Mouse (Mus musculus) embryonic facial prominence, embryonic 14.5 days (tissue): ENCODE results near the gene Rc3h1. TPM values are rescaled to one million over a fixed set of nuclear protein-coding genes. Genes with fewer than 3 reads are reported as not detected.

Source experiments
- ATAC-seq: fragments of 200-750 bp; cut with Nextera tagmentation; 2 replicates; pipeline ENCODE4 v1.8.0; 2017; ENCODE audit warnings: low read depth, moderate number of reproducible peaks, moderate TSS enrichment
- DNase-seq: peaks from one replicate; pipeline ENCODE4 v3.0.0-alpha.2; 2015; ENCODE audit warnings: low spot score
- H3K27ac ChIP-seq: fragments of 300-500 bp; sonication (generic); replicated peaks from 2 replicates; pipeline ENCODE4 v1.5.1; 2014; ENCODE audit warnings: low read depth, mild to moderate bottlenecking, low read length, moderate library complexity
- H3K27me3 ChIP-seq: fragments of 300-500 bp; sonication (generic); replicated peaks from 2 replicates; pipeline ENCODE4 v1.6.1; 2014; ENCODE audit warnings: low read length; ENCODE audit not compliant: control insufficient read depth, insufficient read depth
- H3K36me3 ChIP-seq: fragments of 300-500 bp; sonication (generic); 2 replicates; pipeline ENCODE4 v1.6.1; 2014; ENCODE audit warnings: low read length, mixed read lengths; ENCODE audit not compliant: control insufficient read depth, insufficient read depth
- H3K4me1 ChIP-seq: fragments of 300-500 bp; sonication (generic); 2 replicates; pipeline ENCODE4 v1.6.1; 2014; ENCODE audit warnings: antibody characterized with exemption, low read length; ENCODE audit not compliant: control insufficient read depth, insufficient read depth
- H3K4me2 ChIP-seq: fragments of 300-500 bp; sonication (generic); 2 replicates; pipeline ENCODE4 v1.6.1; 2014; ENCODE audit warnings: low read depth, mild to moderate bottlenecking, low read length, moderate library complexity, mixed read lengths
- H3K4me3 ChIP-seq: fragments of 300-500 bp; sonication (generic); 2 replicates; pipeline ENCODE4 v1.5.1; 2014; ENCODE audit warnings: low read depth, mild to moderate bottlenecking, low read length
- H3K9ac ChIP-seq: fragments of 300-500 bp; sonication (generic); 2 replicates; pipeline ENCODE4 v1.6.1; 2014; ENCODE audit warnings: low read depth, mild to moderate bottlenecking, low read length, moderate library complexity, mixed read lengths
- H3K9me3 ChIP-seq: fragments of 300-500 bp; sonication (generic); 2 replicates; pipeline ENCODE4 v1.6.1; 2016; ENCODE audit warnings: low read length; ENCODE audit not compliant: control insufficient read depth
- WGBS: fragments of 180-500 bp; shearing (Covaris S2); extraction: QIAGEN DNeasy Blood & Tissue Kit; methylation state at CpG from one replicate; pipeline ENCODE4 v1.1.7; 2014; 5-methylcytosine and 5-hydroxymethylcytosine counted together
- polyA plus RNA-seq: library from polyadenylated mRNA; unstranded; fragments of >200 nt; fragmentation: Nextera tagmentation; extraction: Ambion mirVana; gene quantifications from 2 replicates; pipeline ENCODE4 v1.2.1, GENCODE M21; 2014

The Rc3h1 gene
- polyA plus RNA-seq, 1 experiment from 2014 or later: 8.1 TPM

GRCm38 (mm10) chr1:160993851-160994250 is 87.6 kb downstream of the Rc3h1 start:
- WGBS: 81% methylated on average over 6 of the region's 6 CpGs

GRCm38 (mm10) chr1:161004942-161005341 is 98.7 kb downstream of the Rc3h1 start:
- Histone ChIP-seq H3K4me2 (no peak overlapping the region), H3K9me3 (no peaks in the 10 kb centered on the region), H3K9ac (no peak overlapping the region), H3K27me3 (no peaks in the 10 kb centered on the region), H3K4me3 (no peak overlapping the region), H3K27ac (no peak overlapping the region), H3K4me1 (no peaks in the 10 kb centered on the region), H3K36me3 (peaks cover 15% of the 10 kb centered on the region; the same call in 1 of the 2 replicates)
- no peak for DNase-seq
- WGBS: 73% methylated on average over 4 of the region's 4 CpGs
- no peak for ATAC-seq

More at GRCm38 (mm10) chr1:160993851-160994250, 87.6 kb downstream of the Rc3h1 start:
- H3K9me3 ChIP-seq: no peaks in the 10 kb centered on the region
- no peak overlapping the region for H3K9ac ChIP-seq
- no peak overlapping the region for H3K4me3 ChIP-seq
- no peak for DNase-seq
- no peaks in the 10 kb centered on the region for H3K4me1 ChIP-seq
- no peaks in the 10 kb centered on the region for H3K27me3 ChIP-seq
- no peak overlapping the region for H3K27ac ChIP-seq
- no peaks in the 10 kb centered on the region for H3K36me3 ChIP-seq
- H3K4me2 ChIP-seq: no peak overlapping the region
- ATAC-seq: no peak

GRCm38 (mm10) chr1:161005526-161005925 is 99.3 kb downstream of the Rc3h1 start:
- Histone ChIP-seq H3K9ac (no peak overlapping the region), H3K9me3 (no peaks in the 10 kb centered on the region), H3K27me3 (no peaks in the 10 kb centered on the region), H3K4me1 (no peaks in the 10 kb centered on the region), H3K27ac (no peak overlapping the region), H3K4me2 (no peak overlapping the region), H3K4me3 (no peak overlapping the region), H3K36me3 (peaks cover 15% of the 10 kb centered on the region; the same call in 1 of the 2 replicates)
- DNase-seq: no peak
- ATAC-seq: no peak
- WGBS: 52% methylated on average over 3 of the region's 3 CpGs

DNA sequence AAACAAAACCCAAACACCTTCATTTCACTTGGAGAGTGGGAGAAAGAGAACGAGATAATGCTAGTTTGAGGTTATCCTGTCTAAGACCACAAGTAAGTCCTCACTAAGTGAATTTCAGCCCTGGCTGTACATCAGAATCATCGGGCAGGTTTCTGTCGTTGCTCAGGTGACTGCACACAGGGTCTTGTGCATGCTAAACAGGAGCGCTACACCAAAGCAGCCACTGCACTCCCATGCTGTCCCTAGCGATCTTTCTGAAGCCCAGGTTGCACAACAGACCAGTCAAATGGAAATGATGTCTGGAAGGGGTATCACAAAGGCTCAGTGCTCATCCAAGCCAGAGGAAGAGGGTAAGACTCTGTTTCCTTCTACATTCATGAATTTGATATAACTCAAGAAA is 100.3 kb downstream of the Rc3h1 start:
- Histone ChIP-seq H3K9me3 (no peaks in the 10 kb centered on the region), H3K27ac (no peak overlapping the region), H3K36me3 (peaks cover 15% of the 10 kb centered on the region; the same call in 1 of the 2 replicates), H3K4me2 (no peak overlapping the region), H3K4me3 (no peak overlapping the region), H3K4me1 (no peaks in the 10 kb centered on the region), H3K27me3 (no peaks in the 10 kb centered on the region), H3K9ac (no peak overlapping the region)
- 81% methylated on average over 5 of the region's 5 CpGs for WGBS
- ATAC-seq (no peak), DNase-seq (no peak)

DNA sequence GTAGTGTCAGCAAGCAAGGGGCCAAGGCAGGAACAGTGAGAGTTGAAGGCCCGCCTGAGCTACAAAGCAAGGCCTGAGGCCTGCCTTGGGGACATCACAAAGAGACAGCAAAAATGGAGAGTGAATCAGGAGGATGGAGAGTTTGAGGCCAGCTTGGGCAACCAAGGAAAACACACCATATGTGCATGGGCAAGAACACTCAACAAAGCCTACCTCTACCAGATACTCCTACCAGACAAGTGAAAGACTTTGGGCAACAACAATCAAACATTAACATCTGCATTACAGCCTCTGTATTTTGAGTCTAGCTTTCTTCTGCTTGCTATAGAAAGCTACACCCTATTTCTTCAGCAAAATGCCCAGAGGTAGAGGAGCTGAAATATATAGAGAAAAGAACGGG is 101.8 kb downstream of the Rc3h1 start:
- Histone ChIP-seq H3K36me3 (peaks cover 23% of the 10 kb centered on the region), H3K9ac (no peak overlapping the region), H3K9me3 (no peaks in the 10 kb centered on the region), H3K4me1 (no peaks in the 10 kb centered on the region), H3K4me2 (no peak overlapping the region), H3K27ac (no peak overlapping the region), H3K27me3 (no peaks in the 10 kb centered on the region), H3K4me3 (no peak overlapping the region)
- WGBS: 88% methylated on average over 2 of the region's 2 CpGs
- DNase-seq (no peak), ATAC-seq (no peak)

DNA sequence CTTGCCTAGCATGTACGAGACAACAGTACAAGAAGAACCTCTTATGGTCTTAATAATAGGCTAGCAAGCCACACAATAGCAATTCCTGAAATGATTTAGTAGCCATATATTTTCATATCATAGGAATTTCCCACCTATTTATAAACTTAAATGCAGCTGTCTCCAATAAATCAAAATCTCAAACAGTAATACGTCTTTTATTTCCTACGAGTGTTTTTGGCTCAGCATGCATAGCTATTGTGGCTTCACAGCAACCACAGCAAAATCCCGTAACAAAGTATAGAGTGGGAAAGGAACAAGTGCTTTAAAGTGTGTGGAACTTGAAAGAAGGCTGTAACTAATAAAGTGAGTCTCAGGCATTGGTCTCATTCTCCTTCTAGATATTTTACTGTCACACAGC is 104.2 kb downstream of the Rc3h1 start:
- Histone ChIP-seq H3K9ac (no peak overlapping the region), H3K36me3 (peaks cover 31% of the 10 kb centered on the region), H3K4me3 (no peak overlapping the region), H3K27ac (no peak overlapping the region), H3K4me2 (no peak overlapping the region), H3K27me3 (no peaks in the 10 kb centered on the region), H3K4me1 (no peaks in the 10 kb centered on the region), H3K9me3 (no peaks in the 10 kb centered on the region)
- DNase-seq (peak; percentile 19), ATAC-seq (no peak)
- 65% methylated on average over 4 of the region's 4 CpGs for WGBS

DNA sequence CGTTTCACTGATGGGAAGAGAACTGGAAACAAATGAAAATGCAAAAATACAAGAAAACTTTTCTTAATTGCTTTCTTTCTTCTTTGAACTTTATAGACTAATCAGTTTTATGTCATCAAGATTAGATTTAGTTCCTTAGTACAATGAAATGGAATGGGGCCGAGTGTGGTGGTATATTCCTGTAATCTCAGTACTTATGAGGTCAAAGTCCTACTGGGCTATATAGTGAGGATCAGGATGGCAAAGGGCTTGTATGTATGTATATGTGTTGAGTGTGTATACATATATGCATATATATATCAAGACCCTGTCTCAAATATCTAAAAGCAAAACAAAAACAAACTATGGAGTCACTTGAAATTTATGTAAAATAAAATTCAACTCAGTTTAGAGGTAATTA is 110.2 kb downstream of the Rc3h1 start:
- no peaks in the 10 kb centered on the region for H3K4me1 ChIP-seq
- peaks cover 68% of the 10 kb centered on the region for H3K36me3 ChIP-seq
- ATAC-seq (no peak), DNase-seq (no peak)
- no peaks in the 10 kb centered on the region for H3K9me3 ChIP-seq
- 86% methylated on average over 2 of the region's 2 CpGs for WGBS
- H3K4me3 ChIP-seq: no peak overlapping the region
- no peak overlapping the region for H3K27ac ChIP-seq
- H3K4me2 ChIP-seq: no peak overlapping the region
- no peaks in the 10 kb centered on the region for H3K27me3 ChIP-seq
- H3K9ac ChIP-seq: no peak overlapping the region

- Histone ChIP-seq H3K27ac (no peak overlapping the region), H3K27me3 (no peaks in the 10 kb centered on the region), H3K4me1 (no peaks in the 10 kb centered on the region), H3K9me3 (no peaks in the 10 kb centered on the region), H3K4me3 (no peak overlapping the region), H3K9ac (no peak overlapping the region), H3K36me3 (peaks cover 47% of the 10 kb centered on the region), H3K4me2 (no peak overlapping the region)
- ATAC-seq: no peak
- DNase-seq: no peak
- 93% methylated on average over 14 of the region's 14 CpGs for WGBS
Measured at GRCm38 (mm10) chr1:161020051-161020450, 113.8 kb downstream of the Rc3h1 start.
